Mouse (Mus musculus): ENCODE measurements around the gene Agbl1.

DNA sequence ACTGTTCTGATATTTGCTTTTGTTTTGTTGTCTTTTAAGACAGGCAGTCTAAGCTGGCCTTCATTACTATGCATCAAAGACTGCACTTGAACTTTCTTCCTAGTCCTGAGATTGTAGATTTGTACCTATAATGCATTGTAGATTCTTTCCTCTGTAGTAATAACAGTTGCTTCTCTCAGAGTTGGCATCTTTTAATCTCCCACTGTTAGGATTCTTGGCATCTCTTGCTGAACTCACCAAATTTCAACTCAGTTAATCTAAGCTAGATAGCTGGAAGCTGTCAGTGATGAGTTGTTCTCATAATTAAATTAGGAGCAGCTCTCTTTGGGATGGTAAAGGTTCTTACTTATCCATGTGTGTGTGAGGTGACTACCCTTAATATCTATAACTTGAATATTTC, 45.4 kb downstream of the Agbl1 start:
- TF ChIP-seq EP300 (IDR thresholded peaks at IDR 0.05; ENCODE audit: insufficient read depth, low read depth, low read length) (no peak), POLR2A (IDR thresholded peaks at IDR 0.05; ENCODE audit: insufficient read depth, low read length) (no peak)
